Mouse (Mus musculus) olfactory bulb, adult 2 months (tissue): ENCODE results near the gene Ltb. TPM values are rescaled to one million over a fixed set of nuclear protein-coding genes. Genes with fewer than 3 reads are reported as not detected.
A peak's percentile ranks its signal among the peaks of the same experiment; 100 is the strongest.

ENCODE experiments used
- H3K27ac ChIP-seq: fragments of 200-500 bp; 2 replicates; pipeline ENCODE4 v1.5.1; 2012; ENCODE audit warnings: low read depth, low read length; ENCODE audit not compliant: insufficient read depth
- H3K4me1 ChIP-seq: fragments of 200-500 bp; 2 replicates; pipeline ENCODE4 v1.6.1; 2012; ENCODE audit warnings: low read length; ENCODE audit not compliant: control insufficient read depth, insufficient read depth
- H3K4me3 ChIP-seq: fragments of 200-500 bp; 2 replicates; pipeline ENCODE4 v1.5.1; 2012; ENCODE audit warnings: mild to moderate bottlenecking, low read depth, low read length, moderate library complexity; ENCODE audit not compliant: insufficient read depth
- CTCF ChIP-seq: fragments of 200-500 bp; IDR thresholded peaks from 2 replicates; pipeline ENCODE4 v1.5.1; 2012; ENCODE audit warnings: low read depth, mild to moderate bottlenecking, low read length, moderate library complexity; ENCODE audit not compliant: insufficient read depth
- POLR2A ChIP-seq: fragments of 200-500 bp; IDR thresholded peaks from 2 replicates; pipeline ENCODE4 v1.6.1; 2012; ENCODE audit warnings: mild to moderate bottlenecking, low read depth, low read length, moderate library complexity; ENCODE audit not compliant: insufficient read depth
- WGBS: fragments of 180-500 bp; shearing (Covaris S2); methylation state at CpG from one replicate; pipeline ENCODE4 v1.1.7; 2018; 5-methylcytosine and 5-hydroxymethylcytosine counted together
- polyA plus RNA-seq: library from polyadenylated mRNA; stranded (reverse); fragments of >200 nt; gene quantifications from 2 replicates; pipeline ENCODE4 v1.2.4, GENCODE M21; 2012; ENCODE audit warnings: low replicate concordance; ENCODE audit not compliant: missing spikeins, insufficient read depth, insufficient read length

Gene Ltb
- polyA plus RNA-seq, result not detected in 2 replicates

DNA sequence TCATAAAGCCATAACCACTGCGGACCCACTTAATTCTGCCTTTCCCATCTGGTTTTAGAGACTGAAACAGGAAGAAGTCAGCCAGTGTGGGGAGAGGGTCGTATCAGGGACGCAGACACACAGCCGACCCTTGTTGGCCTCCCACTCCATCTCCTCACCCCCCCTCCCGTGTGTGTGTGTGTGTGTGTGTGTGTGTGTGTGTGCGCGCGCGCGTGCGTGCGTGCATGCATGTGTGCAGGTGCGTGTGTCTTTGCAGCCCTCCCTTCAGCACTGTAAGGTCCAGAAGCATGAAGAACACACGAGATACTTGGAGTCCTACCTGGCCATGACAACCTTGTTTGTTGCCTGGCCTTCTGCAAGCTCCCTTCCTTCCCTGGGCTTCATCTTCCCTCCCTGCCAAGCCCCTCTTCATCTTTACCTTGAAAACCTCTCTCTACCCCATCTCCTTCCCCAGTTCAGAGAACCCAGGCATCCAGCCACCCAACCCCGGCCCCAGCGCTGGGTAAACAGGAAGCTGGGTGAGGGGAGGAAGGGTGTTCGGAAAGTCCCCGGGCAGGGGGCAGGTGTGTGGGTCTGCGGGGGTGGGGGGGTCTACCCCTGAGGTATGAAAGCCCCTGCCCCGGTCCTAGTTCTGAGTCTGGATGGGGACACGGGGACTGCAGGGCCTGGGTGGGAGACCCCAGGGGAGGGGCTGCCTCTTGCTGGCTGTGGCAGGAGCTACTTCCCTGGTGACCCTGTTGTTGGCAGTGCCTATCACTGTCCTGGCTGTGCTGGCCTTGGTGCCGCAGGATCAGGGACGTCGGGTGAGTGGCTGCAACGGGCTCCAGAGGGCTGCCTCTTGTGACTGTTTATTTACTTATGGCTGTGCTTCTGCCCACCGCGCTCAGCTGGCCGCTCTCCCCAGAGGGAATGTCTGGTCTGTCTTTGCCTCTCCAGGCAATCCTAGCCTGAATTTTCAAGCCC is at the start of gene Ltb:
Gene Ltb, plus strand, starts transcription at position 559 of the 963 bp plus-strand sequence.
- H3K27ac ChIP-seq, result no peak within 1 kb of the TSS
- peak within 1 kb of the TSS; percentile 44 for H3K4me3 ChIP-seq
- H3K4me1 ChIP-seq, result peaks cover 14% of the 10 kb centered on the region
- 85% methylated on average over 28 of the region's 28 CpGs for WGBS
- TF ChIP-seq CTCF (no peak), POLR2A (no peak)

DNA sequence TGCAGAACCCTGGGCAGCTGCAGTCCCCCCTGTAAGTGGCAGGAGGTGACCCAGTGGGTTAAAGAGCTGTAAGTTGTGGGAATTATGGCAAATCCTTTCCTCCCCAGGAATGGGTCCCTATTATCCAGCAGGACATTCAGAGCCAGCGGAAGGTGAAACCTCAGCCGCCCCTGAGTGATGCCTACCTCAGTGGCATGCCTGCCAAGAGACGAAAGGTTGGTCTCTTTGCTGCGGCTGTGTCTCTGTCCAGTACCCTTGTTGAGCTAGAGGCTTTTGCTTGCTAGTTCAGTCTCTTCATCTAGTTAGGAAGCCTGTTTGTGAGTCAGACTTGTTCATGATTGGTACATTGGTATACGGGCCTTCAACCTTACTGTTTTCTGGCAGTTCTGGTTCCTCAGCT is 48.1 kb upstream of the Ltb start:
- TF ChIP-seq POLR2A, result no peak
- TF ChIP-seq CTCF, result no peak
- H3K27ac ChIP-seq, result no peak overlapping the region
- 73% methylated on average over 5 of the region's 5 CpGs for WGBS
- no peaks in the 10 kb centered on the region for H3K4me1 ChIP-seq
- no peak overlapping the region for H3K4me3 ChIP-seq

DNA sequence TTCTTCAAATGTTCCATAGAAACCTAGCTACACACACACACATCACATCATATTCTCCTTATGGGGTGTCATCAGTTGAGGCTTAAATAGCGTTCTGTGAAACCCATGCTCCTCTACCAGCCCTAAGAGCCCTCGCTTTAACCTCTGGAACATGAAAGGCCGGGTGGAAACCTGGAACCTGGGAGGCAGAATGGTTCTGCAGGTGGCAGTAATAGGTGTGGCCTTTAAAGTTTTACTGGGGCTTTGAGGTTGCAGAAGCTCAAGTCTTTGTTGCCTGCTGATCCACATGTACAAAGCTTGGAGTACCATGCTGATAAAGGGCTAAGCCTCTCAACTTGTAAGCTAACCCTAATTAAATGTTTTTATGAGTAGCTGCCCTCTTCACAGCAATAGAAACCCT is 46.9 kb upstream of the Ltb start:
- H3K27ac ChIP-seq, result no peak overlapping the region
- 54% methylated on average over 3 of the region's 3 CpGs for WGBS

DNA sequence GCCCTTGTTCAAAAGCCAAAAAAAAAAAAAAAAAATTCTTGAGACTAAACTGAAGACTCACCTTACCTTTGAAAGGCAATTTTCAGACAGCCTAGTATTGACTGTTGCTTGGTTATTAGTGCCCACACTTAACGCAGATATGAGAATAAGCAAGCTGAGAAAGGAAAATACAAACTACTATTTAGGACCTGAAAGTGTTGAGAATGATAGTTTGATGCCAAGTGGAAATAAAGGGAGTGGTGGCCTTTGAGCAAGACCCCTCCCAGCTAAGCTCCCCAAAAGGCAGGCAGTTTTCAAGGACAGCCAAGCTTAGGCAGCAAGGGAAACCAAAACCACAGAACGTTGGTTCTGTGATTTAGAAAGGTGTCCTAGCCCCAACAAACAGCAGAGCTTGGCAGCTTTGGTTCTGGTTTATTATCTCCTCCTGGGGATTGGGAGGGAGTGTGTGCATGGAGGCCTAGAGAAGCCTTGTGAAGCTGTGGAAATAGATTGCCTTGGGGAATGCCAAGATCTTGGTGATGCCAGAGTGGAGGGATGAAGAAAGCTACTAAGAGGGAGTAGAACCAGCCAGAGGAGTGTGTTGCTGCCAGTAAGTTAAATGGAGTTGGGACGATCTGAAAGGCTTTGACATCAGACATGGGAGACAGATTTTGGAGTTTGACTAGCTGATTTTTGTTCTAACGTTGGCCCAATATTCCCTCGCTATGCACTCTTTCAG is 46.2 kb upstream of the Ltb start:
- H3K4me1 ChIP-seq, result no peaks in the 10 kb centered on the region
- no peak for TF ChIP-seq CTCF
- no peak for TF ChIP-seq POLR2A

More for the DNA sequence above, 46.9 kb upstream of the Ltb start:
- TF ChIP-seq CTCF, result no peak
- no peak for TF ChIP-seq POLR2A
- Histone ChIP-seq H3K4me1 (no peaks in the 10 kb centered on the region), H3K4me3 (no peak overlapping the region)

DNA sequence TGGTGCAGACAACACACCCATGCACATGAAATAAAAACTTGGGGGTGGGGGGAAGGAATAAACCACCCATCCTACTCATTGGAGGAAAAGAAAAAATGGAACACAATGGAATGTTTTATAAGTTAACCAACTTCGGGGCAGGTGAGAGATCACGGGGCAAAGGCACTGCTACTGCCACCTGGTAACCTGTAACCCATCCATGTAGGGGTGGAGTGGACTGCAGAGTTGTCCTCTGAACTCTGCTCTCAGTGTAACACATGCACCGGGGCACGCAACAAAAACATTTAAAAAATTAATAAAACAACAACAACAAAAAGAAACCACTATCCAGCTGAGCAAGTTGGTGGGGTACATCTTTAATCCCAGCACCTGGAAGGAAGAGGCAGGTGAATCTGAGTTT is 42.1 kb upstream of the Ltb start:
- no peak overlapping the region for H3K27ac ChIP-seq

More for the DNA sequence above, 46.2 kb upstream of the Ltb start:
- Histone ChIP-seq H3K4me3 (no peak overlapping the region), H3K27ac (no peak overlapping the region)
- WGBS, result 42% methylated on average over 5 of the region's 5 CpGs

DNA sequence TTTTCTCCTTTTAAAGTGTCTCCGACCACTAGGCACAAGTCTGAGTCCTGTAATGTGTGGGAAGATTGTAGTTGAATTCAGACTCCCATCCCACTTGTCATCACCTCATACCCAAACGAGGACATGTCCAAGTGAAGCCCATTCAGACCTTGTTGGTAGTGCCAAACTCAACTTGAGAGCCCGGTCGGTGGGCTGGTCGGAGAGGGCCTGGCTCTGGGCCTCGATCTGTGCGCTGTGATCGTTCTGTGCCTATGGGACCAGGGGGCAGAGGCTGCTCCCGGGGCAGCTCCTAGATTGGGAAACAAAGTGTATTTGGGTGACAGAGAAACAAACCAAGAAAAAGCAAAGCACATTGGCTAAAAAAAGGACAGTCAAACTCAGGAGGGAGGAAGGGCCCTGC is 41.2 kb upstream of the Ltb start:
- TF ChIP-seq CTCF (no peak), POLR2A (no peak)
- H3K27ac ChIP-seq, result no peak overlapping the region
- 81% methylated on average over 9 of the region's 9 CpGs for WGBS
- H3K4me1 ChIP-seq, result no peaks in the 10 kb centered on the region
- no peak overlapping the region for H3K4me3 ChIP-seq

More for the DNA sequence above, 42.1 kb upstream of the Ltb start:
- WGBS, result 89% methylated on average over 4 of the region's 4 CpGs
- Histone ChIP-seq H3K4me1 (no peaks in the 10 kb centered on the region), H3K4me3 (no peak overlapping the region)
- no peak for TF ChIP-seq POLR2A
- TF ChIP-seq CTCF, result no peak

DNA sequence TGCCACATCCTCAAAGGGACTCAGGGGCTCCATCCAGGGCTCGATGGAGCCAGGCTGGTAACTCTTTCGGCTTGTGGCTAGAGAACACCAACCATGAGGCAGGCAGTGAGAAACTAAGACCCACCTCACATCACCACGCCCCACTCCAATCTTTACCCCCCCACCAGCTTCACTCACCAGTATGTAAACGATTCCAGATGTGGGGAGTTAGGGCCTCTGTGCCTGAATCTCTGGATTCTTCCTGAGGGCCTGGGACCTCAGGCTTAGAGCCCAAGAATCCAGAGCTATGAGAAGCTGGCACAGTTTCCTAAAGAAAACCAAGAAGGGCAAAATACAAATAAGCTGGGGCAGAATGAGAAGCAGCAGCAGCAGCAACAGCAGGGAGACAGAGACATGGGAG is 40.3 kb upstream of the Ltb start:
- WGBS, result 88% methylated on average over 4 of the region's 4 CpGs
- no peak for TF ChIP-seq CTCF
- no peak for TF ChIP-seq POLR2A

DNA sequence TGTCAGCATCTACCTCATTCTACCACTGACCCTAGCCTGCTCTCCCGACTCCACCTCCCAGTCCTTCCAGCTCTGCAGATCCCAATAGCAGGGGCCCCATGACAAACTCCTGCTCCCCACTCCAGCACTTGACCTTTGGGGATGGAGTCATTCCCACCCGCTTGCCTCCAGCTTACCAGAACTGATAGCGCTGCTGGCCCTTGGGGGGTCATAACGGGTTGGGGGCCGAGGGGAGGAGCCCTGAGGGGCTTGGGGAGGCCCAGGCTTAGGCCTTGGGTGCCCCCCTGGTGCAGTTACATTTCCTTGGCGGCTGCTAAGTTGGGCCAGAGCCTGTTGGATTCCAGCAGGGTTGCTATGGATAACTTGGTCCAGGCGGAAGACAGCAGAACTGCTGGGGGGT is 39.6 kb upstream of the Ltb start:
- WGBS, result 68% methylated on average over 7 of the region's 7 CpGs
- no peak for TF ChIP-seq CTCF
- no peak for TF ChIP-seq POLR2A
- no peak overlapping the region for H3K27ac ChIP-seq
- H3K4me1 ChIP-seq, result no peaks in the 10 kb centered on the region
- H3K4me3 ChIP-seq, result no peak overlapping the region

More for the DNA sequence above, 40.3 kb upstream of the Ltb start:
- H3K27ac ChIP-seq, result no peak overlapping the region
- H3K4me3 ChIP-seq, result no peak overlapping the region
- H3K4me1 ChIP-seq, result no peaks in the 10 kb centered on the region

DNA sequence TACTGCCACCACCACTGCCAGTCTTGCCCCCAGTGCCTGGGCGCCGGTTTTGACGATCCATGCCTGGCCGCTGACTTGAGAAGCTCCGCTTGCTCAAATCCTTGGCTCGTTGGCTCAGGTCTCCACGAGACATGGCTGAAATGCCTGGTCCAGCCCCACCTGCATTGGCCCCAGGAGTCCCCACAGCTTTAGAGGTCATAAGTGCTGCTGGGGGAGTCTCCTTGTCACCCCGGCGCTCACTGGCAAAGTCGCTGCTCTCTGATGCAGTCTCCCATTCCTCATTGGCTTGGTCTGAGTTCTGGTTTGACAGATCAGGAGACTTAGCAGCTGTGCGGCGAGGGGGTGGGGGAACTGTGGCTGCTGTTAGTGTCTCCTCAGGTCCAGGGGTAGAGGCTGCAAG is 38.8 kb upstream of the Ltb start:
- WGBS, result 80% methylated on average over 12 of the region's 12 CpGs
- Histone ChIP-seq H3K27ac (no peak overlapping the region), H3K4me1 (no peaks in the 10 kb centered on the region), H3K4me3 (no peak overlapping the region)
- TF ChIP-seq POLR2A, result no peak
- TF ChIP-seq CTCF, result no peak
